Mouse (Mus musculus) small intestine, adult 2 months (tissue): ENCODE measurements at regions not wholly inside any gene's neighbourhood (a gene's known extent, or its start where the extent isn't known, plus 50 kb on each side); places are given as distances from the start of the nearest gene placed in this dataset.

Experiments
- H3K27ac ChIP-seq: fragments of 200-500 bp; 2 replicates; pipeline ENCODE4 v1.5.1; 2012; ENCODE audit warnings: low read depth, low read length, control low read depth, inconsistent platforms; ENCODE audit not compliant: insufficient read depth
- H3K27me3 ChIP-seq: fragments of 200-500 bp; 2 replicates; pipeline ENCODE4 v1.6.1; 2012; ENCODE audit warnings: mild to moderate bottlenecking, moderate library complexity, low read length, inconsistent platforms; ENCODE audit not compliant: control insufficient read depth, insufficient read depth
- H3K36me3 ChIP-seq: fragments of 200-500 bp; 2 replicates; pipeline ENCODE4 v1.6.1; 2012; ENCODE audit warnings: mild to moderate bottlenecking, low read length, control low read depth, inconsistent platforms; ENCODE audit not compliant: control insufficient read depth, insufficient read depth
- H3K4me1 ChIP-seq: fragments of 200-500 bp; 2 replicates; pipeline ENCODE4 v1.6.1; 2012; ENCODE audit warnings: low read length, inconsistent platforms, mixed read lengths; ENCODE audit not compliant: control insufficient read depth, insufficient read depth, insufficient read length
- H3K4me3 ChIP-seq: fragments of 200-500 bp; 2 replicates; pipeline ENCODE4 v1.5.1; 2012; ENCODE audit warnings: low read depth, mild to moderate bottlenecking, control low read depth, inconsistent platforms, low read length, moderate library complexity
- CTCF ChIP-seq: fragments of 200-500 bp; IDR thresholded peaks from 2 replicates; pipeline ENCODE4 v1.5.1; 2012; ENCODE audit warnings: low read depth, mild to moderate bottlenecking, control low read depth, inconsistent platforms, low read length, moderate library complexity, mixed read lengths; ENCODE audit not compliant: insufficient replicate concordance, insufficient read length; ENCODE audit errors: extremely low read depth
- POLR2A ChIP-seq: fragments of 200-500 bp; IDR thresholded peaks from 2 replicates; pipeline ENCODE4 v1.6.1; 2012; ENCODE audit warnings: low read depth, mild to moderate bottlenecking, control low read depth, inconsistent platforms, low read length, moderate library complexity
- WGBS: fragments of 180-500 bp; shearing (Covaris S2); methylation state at CpG from one replicate; pipeline ENCODE4 v1.1.7; 2018; 5-methylcytosine and 5-hydroxymethylcytosine counted together

DNA sequence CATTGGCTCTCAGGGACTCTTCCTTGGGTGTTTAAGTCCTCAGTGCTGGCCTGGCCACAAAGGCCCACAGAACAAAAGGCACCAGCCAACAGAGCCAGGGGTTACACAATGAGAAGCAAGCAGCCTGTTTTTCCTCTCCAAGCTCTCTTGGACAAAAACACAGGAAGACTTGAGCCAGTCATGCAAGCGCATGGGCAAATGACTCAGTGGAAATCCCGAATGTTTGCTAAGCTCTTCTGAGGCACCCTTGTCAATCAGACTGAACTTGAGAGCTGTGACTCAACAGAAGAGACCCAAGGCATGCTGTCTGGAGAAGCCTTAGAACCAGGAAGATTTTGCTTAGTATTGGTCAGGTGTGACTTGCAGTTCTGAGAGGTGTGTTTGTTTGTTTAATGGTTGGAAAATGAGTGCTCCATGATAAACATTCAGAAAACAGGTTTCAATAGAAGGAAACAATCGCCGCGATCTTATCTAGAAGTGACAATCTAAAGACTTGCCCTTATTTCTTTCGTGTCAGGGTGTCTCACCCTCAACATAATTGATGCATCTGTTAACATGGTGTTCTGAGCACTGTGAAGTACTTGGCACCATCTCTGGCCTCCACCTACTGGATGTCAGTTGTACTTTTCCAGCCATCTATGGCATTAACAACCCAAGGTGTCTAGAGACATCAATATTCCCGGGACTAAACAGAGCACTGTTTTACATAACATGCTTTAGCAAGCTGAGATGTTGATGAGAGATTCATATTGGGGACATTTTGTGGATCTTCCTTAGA, 124.0 kb upstream of the Tmc1 start:
- TF ChIP-seq POLR2A (no peak), CTCF (no peak)
- no peak overlapping the region for H3K27ac ChIP-seq
- no peak overlapping the region for H3K4me3 ChIP-seq
- 60% methylated on average over 7 of the region's 7 CpGs for WGBS
- H3K27me3 ChIP-seq, result no peaks in the 10 kb centered on the region
- H3K36me3 ChIP-seq, result no peaks in the 10 kb centered on the region
- no peaks in the 10 kb centered on the region for H3K4me1 ChIP-seq

DNA sequence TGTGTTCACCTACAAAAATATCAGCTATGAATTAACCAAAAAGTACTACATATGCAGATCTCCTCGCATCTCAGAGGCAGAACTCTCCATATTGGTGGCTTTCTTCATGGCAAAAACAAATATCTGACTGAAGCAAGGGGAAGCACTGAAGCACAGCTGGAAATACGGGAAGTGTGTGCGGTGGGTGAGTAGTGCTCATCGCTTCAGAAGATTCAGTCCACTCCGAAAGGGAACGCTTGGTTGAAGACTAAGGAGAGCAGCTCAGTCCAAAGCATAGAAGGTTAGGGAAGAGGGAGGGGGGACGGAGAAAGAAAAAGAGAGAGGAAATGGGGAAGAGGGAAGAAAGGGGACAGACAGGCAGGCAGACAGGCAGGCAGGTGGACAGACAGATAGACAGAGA, 114.4 kb upstream of the Tmc1 start:
- Histone ChIP-seq H3K36me3 (no peaks in the 10 kb centered on the region), H3K27me3 (no peaks in the 10 kb centered on the region), H3K4me1 (no peaks in the 10 kb centered on the region), H3K4me3 (no peak overlapping the region), H3K27ac (no peak overlapping the region)
- 88% methylated on average over 7 of the region's 7 CpGs for WGBS
- no peak for TF ChIP-seq POLR2A
- no peak for TF ChIP-seq CTCF

DNA sequence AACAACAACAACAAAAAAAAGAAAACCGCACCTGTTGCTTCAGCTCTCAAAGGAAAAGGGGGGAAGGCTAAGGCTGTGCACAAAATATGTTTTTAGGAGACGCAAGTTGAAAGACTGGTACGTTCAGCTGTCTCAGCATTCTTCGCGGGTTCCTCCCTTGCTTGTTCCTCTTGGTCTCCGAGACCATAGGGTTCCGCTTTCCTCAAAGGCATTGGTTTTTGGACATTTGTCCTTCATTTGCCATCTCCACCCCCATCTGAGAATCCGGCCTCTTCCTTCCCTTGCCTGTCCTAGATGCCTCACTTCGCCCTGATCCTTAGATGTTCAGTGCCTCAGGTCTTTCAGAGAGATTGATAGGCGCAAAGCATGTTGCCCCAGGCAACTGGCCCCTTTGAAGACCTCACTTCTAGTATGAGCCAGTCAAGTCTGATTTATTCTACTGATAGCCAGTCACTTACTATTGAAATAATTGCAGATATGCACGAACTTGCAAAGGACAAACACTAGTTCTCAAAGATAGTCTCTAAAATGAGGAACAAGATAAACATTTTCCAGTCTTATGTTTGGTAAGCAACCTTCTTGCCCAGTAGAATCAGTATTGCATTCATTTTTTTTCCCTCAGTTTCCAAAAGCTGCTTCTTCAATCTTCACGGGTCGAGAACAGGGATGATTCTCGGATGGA, 112.6 kb upstream of the Tmc1 start:
- Histone ChIP-seq H3K27ac (no peak overlapping the region), H3K27me3 (no peaks in the 10 kb centered on the region), H3K4me3 (no peak overlapping the region), H3K4me1 (no peaks in the 10 kb centered on the region), H3K36me3 (no peaks in the 10 kb centered on the region)
- 91% methylated on average over 14 of the region's 14 CpGs for whole genome bisulfite sequencing
- TF ChIP-seq CTCF, result no peak
- no peak for TF ChIP-seq POLR2A

DNA sequence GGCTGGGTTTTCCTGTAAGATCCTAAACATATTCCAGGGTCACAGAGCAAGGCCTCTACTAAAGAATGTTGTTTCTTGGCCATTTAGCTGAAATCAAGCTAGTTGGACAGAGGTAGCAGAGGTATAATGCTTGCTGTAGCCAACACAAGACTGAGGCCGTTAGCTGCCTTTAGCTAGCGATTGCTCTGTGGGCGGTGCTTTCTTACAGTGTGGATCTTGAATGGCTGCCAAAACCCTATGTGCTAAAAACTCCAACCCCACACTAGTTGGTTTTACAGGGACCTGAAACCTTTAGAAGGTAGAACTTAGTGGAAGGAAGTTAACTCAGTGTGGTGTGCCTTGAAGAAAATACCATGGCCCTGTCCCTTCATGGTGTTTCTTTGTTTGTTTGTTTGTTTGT, 110.9 kb upstream of the Tmc1 start:
- Histone ChIP-seq H3K4me1 (no peaks in the 10 kb centered on the region), H3K4me3 (no peak overlapping the region), H3K27ac (no peak overlapping the region), H3K36me3 (no peaks in the 10 kb centered on the region), H3K27me3 (no peaks in the 10 kb centered on the region)
- WGBS, result 68% methylated on average over 3 of the region's 3 CpGs
- TF ChIP-seq CTCF (no peak), POLR2A (no peak)

DNA sequence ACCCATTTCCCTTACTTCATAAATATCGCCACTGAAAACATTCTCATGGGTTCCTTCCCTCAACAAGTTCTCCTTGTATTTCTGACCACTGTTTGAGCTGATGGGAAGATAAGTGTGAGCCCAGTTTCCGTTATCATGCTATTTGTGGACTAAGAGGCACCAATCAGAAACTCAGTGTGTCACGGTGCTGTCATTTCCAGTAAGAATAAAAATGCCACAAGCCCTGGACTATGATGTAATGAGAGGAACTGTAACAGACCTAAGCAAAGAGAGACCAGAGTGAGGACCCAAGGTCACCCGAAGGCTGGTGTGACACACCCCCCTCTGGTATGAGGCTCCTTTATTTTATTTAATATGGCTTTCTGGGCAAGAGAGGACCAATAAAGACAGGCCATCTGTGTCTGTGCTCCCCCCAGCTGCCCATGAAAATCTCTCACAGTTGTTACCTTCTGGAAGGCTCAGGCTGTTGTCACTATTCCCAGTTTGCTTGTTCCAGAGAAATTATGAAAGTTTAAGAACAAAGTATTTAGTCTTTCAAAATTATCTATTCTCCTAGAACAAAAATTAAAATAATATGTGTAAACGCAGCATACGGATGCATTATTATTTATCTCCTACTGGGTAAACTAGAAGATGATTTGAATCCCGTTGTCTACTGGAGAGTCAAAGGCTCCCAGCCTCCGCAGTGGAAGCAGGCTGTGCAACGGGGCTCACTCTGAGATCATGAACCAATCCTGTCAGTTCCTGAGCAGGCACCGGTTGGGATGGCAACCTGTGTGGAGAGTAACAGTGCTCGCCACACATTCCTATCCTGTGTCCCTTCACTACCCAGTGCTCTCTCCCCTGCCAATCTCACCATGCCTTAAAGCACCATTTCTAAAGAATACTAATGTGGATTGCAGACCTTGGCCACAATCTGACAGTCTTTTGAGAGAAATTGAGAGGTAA, 99.9 kb upstream of the Tmc1 start:
- peaks cover 14% of the 10 kb centered on the region for H3K4me1 ChIP-seq
- H3K27me3 ChIP-seq, result no peaks in the 10 kb centered on the region
- 82% methylated on average over 11 of the region's 11 CpGs for WGBS
- H3K27ac ChIP-seq, result no peak overlapping the region
- H3K36me3 ChIP-seq, result no peaks in the 10 kb centered on the region
- no peak for TF ChIP-seq POLR2A
- TF ChIP-seq CTCF, result no peak
- no peak overlapping the region for H3K4me3 ChIP-seq

DNA sequence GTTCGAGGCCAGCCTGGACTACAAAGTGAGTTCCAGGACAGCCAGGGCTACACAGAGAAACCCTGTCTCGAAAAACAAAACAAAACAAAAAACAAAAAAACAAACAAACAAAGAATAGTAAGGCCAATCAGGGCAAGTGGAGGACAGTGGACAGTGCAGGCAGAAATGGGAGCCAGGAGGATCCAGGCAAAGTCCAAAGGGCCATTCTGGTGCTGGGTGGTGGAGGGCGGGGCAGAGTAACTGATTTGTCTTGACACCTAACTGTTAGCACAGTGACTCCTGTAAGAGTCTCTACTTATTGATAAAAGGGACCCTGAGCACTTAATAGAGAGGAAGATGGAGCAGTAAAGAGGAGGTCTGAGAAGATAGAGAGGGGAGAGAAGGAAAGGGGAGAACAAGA, 98.8 kb upstream of the Tmc1 start:
- no peak for TF ChIP-seq POLR2A
- TF ChIP-seq CTCF, result no peak; the same call in 1 of the 2 replicates
- Histone ChIP-seq H3K27ac (no peak overlapping the region), H3K4me1 (peaks cover 14% of the 10 kb centered on the region), H3K36me3 (no peaks in the 10 kb centered on the region), H3K4me3 (no peak overlapping the region), H3K27me3 (no peaks in the 10 kb centered on the region)
- WGBS, result 72% methylated on average over 3 of the region's 3 CpGs

DNA sequence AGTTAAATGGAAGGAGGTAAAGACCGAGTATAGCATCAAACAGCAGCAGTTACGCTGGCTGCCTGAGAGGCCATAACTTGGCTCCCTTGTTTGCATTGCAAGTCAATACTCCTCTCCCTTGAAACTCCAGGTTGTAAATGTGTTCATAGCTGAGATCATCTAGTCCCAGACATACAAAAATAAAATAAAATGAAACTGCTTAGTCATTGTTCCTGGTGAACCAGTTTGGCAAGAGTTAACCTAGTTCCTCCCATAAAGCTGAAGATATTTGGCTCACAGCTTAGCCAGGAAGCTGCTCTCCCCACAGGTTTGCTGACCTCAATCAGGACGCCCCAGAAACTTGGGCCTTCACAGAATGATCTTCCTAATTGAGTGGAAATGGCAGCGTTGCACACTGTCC, 97.9 kb upstream of the Tmc1 start:
- WGBS, result 32% methylated on average over 4 of the region's 4 CpGs
- H3K4me3 ChIP-seq, result no peak overlapping the region
- no peaks in the 10 kb centered on the region for H3K36me3 ChIP-seq
- peaks cover 14% of the 10 kb centered on the region for H3K4me1 ChIP-seq
- H3K27me3 ChIP-seq, result no peaks in the 10 kb centered on the region
- no peak for TF ChIP-seq POLR2A
- no peak for TF ChIP-seq CTCF
- peak overlapping the region; percentile 13; the same call in 1 of the 2 replicates for H3K27ac ChIP-seq
